Comparison of ENCODE assay signal across 8 mouse cellular contexts in the genomic region with DNA sequence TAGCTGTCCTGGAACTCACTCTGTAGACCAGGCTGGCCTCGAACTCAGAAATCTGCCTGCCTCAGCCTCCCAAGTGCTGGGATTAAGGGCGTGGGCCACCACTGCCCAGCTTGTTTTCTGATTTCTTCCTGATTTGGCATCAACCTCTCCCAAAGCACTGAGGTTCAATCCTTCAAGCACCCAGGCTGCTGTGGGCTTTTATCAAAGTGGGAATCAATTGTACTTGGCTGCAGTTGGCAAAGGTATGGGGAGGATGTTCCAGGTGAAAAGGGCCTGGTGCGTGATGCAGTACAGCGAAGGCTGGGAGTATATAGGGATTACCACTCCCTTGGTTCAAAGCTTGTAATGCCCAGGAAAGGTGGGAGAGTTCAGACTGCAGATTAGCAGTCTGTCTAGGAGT. TPM values are rescaled to one million over a fixed set of nuclear protein-coding genes. Genes with fewer than 3 reads are reported as not detected.
DNase-seq lines count a peak whose midpoint lies in the region; ATAC-seq and TF ChIP-seq lines count a peak whose summit lies in the region.

No protein-coding gene starts in this region.

- H3K4me1 ChIP-seq in heart, embryonic 10.5 days: peaks cover 47% of the 10 kb centered on the region
- H3K4me1 ChIP-seq in forebrain, postnatal 0 days (ENCODE audit: insufficient read depth): peaks cover 12% of the 10 kb centered on the region; the same call in 1 of the 2 replicates
- H3K4me1 ChIP-seq in liver, embryonic 15.5 days (replicated peaks): peaks cover 79% of the 10 kb centered on the region

- H3K27ac ChIP-seq in heart, embryonic 10.5 days: peak overlapping the region; percentile 98; the same call in 1 of the 2 replicates
- H3K27ac ChIP-seq in forebrain, postnatal 0 days (ENCODE audit: low read depth, low read length): no peak overlapping the region
- H3K27ac ChIP-seq in liver, embryonic 15.5 days (replicated peaks): peak overlapping the region; percentile 48

- DNase-seq in heart, embryonic 10.5 days (ENCODE audit: low spot score): no peak
- DNase-seq in heart, postnatal 4 days: no peak
- DNase-seq in forebrain, postnatal 0 days: no peak
- no peak for DNase-seq in frontal cortex, adult 2 months (ENCODE audit: extremely low spot score in 1 of 2, low spot score in 1 of 2)
- no peak for DNase-seq in embryo, embryonic 11 days
- no peak for DNase-seq in left cerebral cortex, adult 11 months (ENCODE audit: low spot score)

- TF ChIP-seq CTCF in C2C12 (IDR thresholded peaks at IDR 0.05; ENCODE audit: control insufficient read depth, insufficient read depth, insufficient read length): no peak
- TF ChIP-seq CTCF in forebrain, postnatal 0 days (IDR thresholded peaks at IDR 0.05; ENCODE audit: low read depth): no peak

- peak overlapping the region; percentile 93 for H3K4me2 ChIP-seq in forebrain, postnatal 0 days (ENCODE audit: low read depth)
- H3K4me2 ChIP-seq in liver, embryonic 15.5 days: peak overlapping the region; percentile 85

- no peak overlapping the region for H3K4me3 ChIP-seq in heart, embryonic 10.5 days
- no peak overlapping the region for H3K4me3 ChIP-seq in C2C12 (ENCODE audit: insufficient read depth, poor library complexity, severe bottlenecking)
- peak overlapping the region; percentile 58; the same call in 1 of the 2 replicates for H3K4me3 ChIP-seq in forebrain, postnatal 0 days (ENCODE audit: low read depth, low read length)
- peak overlapping the region; percentile 88 for H3K4me3 ChIP-seq in liver, embryonic 15.5 days (replicated peaks)

- ATAC-seq in forebrain, postnatal 0 days: no peak
- no peak for ATAC-seq in liver, embryonic 15.5 days (ENCODE audit: insufficient read depth)

- peaks cover 40% of the 10 kb centered on the region for H3K79me3 ChIP-seq in C2C12 (ENCODE audit: low read depth)

- H3ac ChIP-seq in C2C12 (ENCODE audit: control insufficient read depth, insufficient read length, low read depth): peak overlapping the region; percentile 18

- no peaks in the 10 kb centered on the region for H3K9me3 ChIP-seq in heart, embryonic 10.5 days
- no peaks in the 10 kb centered on the region for H3K9me3 ChIP-seq in forebrain, postnatal 0 days (ENCODE audit: low read length)
- no peaks in the 10 kb centered on the region for H3K9me3 ChIP-seq in liver, embryonic 15.5 days (replicated peaks)

- 60% methylated on average over 4 of the region's 4 CpGs for WGBS in heart, embryonic 10.5 days
- 54% methylated on average over 4 of the region's 4 CpGs for WGBS in forebrain, postnatal 0 days
- WGBS in liver, embryonic 15.5 days (ENCODE audit: insufficient replicate concordance): 54% methylated on average over 4 of the region's 4 CpGs

- peaks cover 32% of the 10 kb centered on the region for H3K36me3 ChIP-seq in heart, embryonic 10.5 days
- H3K36me3 ChIP-seq in C2C12 (ENCODE audit: control insufficient read depth, insufficient read depth): peaks cover 31% of the 10 kb centered on the region
- H3K36me3 ChIP-seq in forebrain, postnatal 0 days (ENCODE audit: insufficient read depth): no peaks in the 10 kb centered on the region
- peaks cover 32% of the 10 kb centered on the region for H3K36me3 ChIP-seq in liver, embryonic 15.5 days (replicated peaks)

- H3K27me3 ChIP-seq in heart, embryonic 10.5 days (ENCODE audit: insufficient read depth, poor library complexity, severe bottlenecking): no peaks in the 10 kb centered on the region
- H3K27me3 ChIP-seq in C2C12 (ENCODE audit: control insufficient read depth, insufficient read depth, insufficient read length): no peaks in the 10 kb centered on the region
- no peaks in the 10 kb centered on the region for H3K27me3 ChIP-seq in forebrain, postnatal 0 days (ENCODE audit: insufficient read depth, low read length)
- no peaks in the 10 kb centered on the region for H3K27me3 ChIP-seq in liver, embryonic 15.5 days

- H3K9ac ChIP-seq in forebrain, postnatal 0 days: no peak overlapping the region
- peak overlapping the region; percentile 38; the same call in 1 of the 2 replicates for H3K9ac ChIP-seq in liver, embryonic 15.5 days

- peaks cover 60% of the 10 kb centered on the region for H3K79me2 ChIP-seq in C2C12 (ENCODE audit: control insufficient read depth, insufficient read depth)

TF ChIP-seq in C2C12, 6 proteins besides CTCF, POLR2A, EP300 and RAD21:
- TF ChIP-seq MAX (IDR thresholded peaks at IDR 0.05) (no peak), FOSL1 (IDR thresholded peaks at IDR 0.05; ENCODE audit: insufficient read depth, low read length, poor library complexity, severe bottlenecking) (no peak), CEBPB (IDR thresholded peaks at IDR 0.05; ENCODE audit: low read depth) (no peak), MYOD1 (IDR thresholded peaks at IDR 0.05; ENCODE audit: control insufficient read depth, insufficient read length, low read depth) (no peak), USF1 (IDR thresholded peaks at IDR 0.05; ENCODE audit: low read depth) (no peak), MYOG (IDR thresholded peaks at IDR 0.05; ENCODE audit: control insufficient read depth, extremely low read depth, insufficient read length) (no peak)

RNA-seq across cellular contexts. Expression of a gene that starts 0.5 kb away (rescaled TPM):
- 184 TPM in 2 replicates for polyA plus RNA-seq in heart, embryonic 10.5 days (2016; fragmentation: Nextera tagmentation; extraction: Ambion mirVana)
- total RNA-seq in heart, postnatal 4 days (2021): 100 to 1,000 TPM in 1 of 2 experiments, 10 to 100 TPM in 1; 86.1 to 103 TPM
- 126 TPM for polyA plus RNA-seq in C2C12 (2012; fragmentation: generic; extraction: Trizol)
- total RNA-seq in forebrain, postnatal 0 days (2014; rRNA removed): 14.8 and 19.3 TPM in 2 replicates
- polyA plus RNA-seq in forebrain, postnatal 0 days (2015; fragmentation: Nextera tagmentation; extraction: Ambion mirVana): 14.1 and 14.9 TPM in 2 replicates
- polyA plus RNA-seq in liver, embryonic 15.5 days (2015; fragmentation: Nextera tagmentation; extraction: Ambion mirVana): 147 and 155 TPM in 2 replicates
- polyA plus RNA-seq in frontal cortex, adult 2 months (2012; rRNA removed): 4.2 and 4.4 TPM in 2 replicates

RNA-seq across cellular contexts. Expression of a gene that starts 3.0 kb away (rescaled TPM):
- 46.1 and 52.4 TPM in 2 replicates for polyA plus RNA-seq in heart, embryonic 10.5 days (2016; fragmentation: Nextera tagmentation; extraction: Ambion mirVana)
- total RNA-seq in heart, postnatal 4 days (2021): 10 to 100 TPM; 29.7 to 30.8 TPM
- polyA plus RNA-seq in C2C12 (2012; fragmentation: generic; extraction: Trizol): 29.1 TPM
- total RNA-seq in forebrain, postnatal 0 days (2014; rRNA removed): 45.0 and 69.2 TPM in 2 replicates
- 35.0 and 41.4 TPM in 2 replicates for polyA plus RNA-seq in forebrain, postnatal 0 days (2015; fragmentation: Nextera tagmentation; extraction: Ambion mirVana)
- 54.9 and 66.4 TPM in 2 replicates for polyA plus RNA-seq in liver, embryonic 15.5 days (2015; fragmentation: Nextera tagmentation; extraction: Ambion mirVana)
- polyA plus RNA-seq in frontal cortex, adult 2 months (2012; rRNA removed): 92.8 and 93.3 TPM in 2 replicates

RNA-seq across cellular contexts. Expression of a gene that starts 24.2 kb away (rescaled TPM):
- polyA plus RNA-seq in heart, embryonic 10.5 days (2016; fragmentation: Nextera tagmentation; extraction: Ambion mirVana): 26.7 and 28.6 TPM in 2 replicates
- total RNA-seq in heart, postnatal 4 days (2021): 10 to 100 TPM; 61.1 to 65.1 TPM
- 2.8 TPM for polyA plus RNA-seq in C2C12 (2012; fragmentation: generic; extraction: Trizol)
- 917 and 954 TPM in 2 replicates for total RNA-seq in forebrain, postnatal 0 days (2014; rRNA removed)
- 702 and 718 TPM in 2 replicates for polyA plus RNA-seq in forebrain, postnatal 0 days (2015; fragmentation: Nextera tagmentation; extraction: Ambion mirVana)
- 1.7 and 1.8 TPM in 2 replicates for polyA plus RNA-seq in liver, embryonic 15.5 days (2015; fragmentation: Nextera tagmentation; extraction: Ambion mirVana)
- 609 and 620 TPM in 2 replicates for polyA plus RNA-seq in frontal cortex, adult 2 months (2012; rRNA removed)

RNA-seq across cellular contexts. Expression of a gene that starts 57.3 kb away (rescaled TPM):
- 20.9 and 23.5 TPM in 2 replicates for polyA plus RNA-seq in heart, embryonic 10.5 days (2016; fragmentation: Nextera tagmentation; extraction: Ambion mirVana)
- total RNA-seq in heart, postnatal 4 days (2021): 10 to 100 TPM; 14.8 to 19.6 TPM
- polyA plus RNA-seq in C2C12 (2012; fragmentation: generic; extraction: Trizol): 6.7 TPM
- 37.0 and 50.5 TPM in 2 replicates for total RNA-seq in forebrain, postnatal 0 days (2014; rRNA removed)
- polyA plus RNA-seq in forebrain, postnatal 0 days (2015; fragmentation: Nextera tagmentation; extraction: Ambion mirVana): 30.4 and 31.1 TPM in 2 replicates
- 57.7 and 66.9 TPM in 2 replicates for polyA plus RNA-seq in liver, embryonic 15.5 days (2015; fragmentation: Nextera tagmentation; extraction: Ambion mirVana)
- polyA plus RNA-seq in frontal cortex, adult 2 months (2012; rRNA removed): 75.4 and 82.3 TPM in 2 replicates

Comparison
In these comparisons a context has a peak if more than half of its experiments do, and no peak if none do; other contexts are left out.
1. H3K4me3 ChIP-seq: peak in forebrain, postnatal 0 days (single experiment) and liver, embryonic 15.5 days (single experiment); none in heart, embryonic 10.5 days (single experiment) and C2C12 (single experiment).
2. RNA of a gene that starts 24.2 kb away (polyA plus RNA-seq): 702 to 718 TPM in forebrain, postnatal 0 days and 609 to 620 TPM in frontal cortex, adult 2 months; 26.7 to 28.6 TPM in heart, embryonic 10.5 days, 2.8 TPM in C2C12 (single experiment) and 1.7 to 1.8 TPM in liver, embryonic 15.5 days; every median in the first group is over 10 times any median in the second.